Mouse (Mus musculus) cerebellum, postnatal 14 days (tissue): Measurements from ENCODE around the gene Fam19a3.
A peak's percentile ranks its signal among the peaks of the same experiment; 100 is the strongest.
"Not testable (repeated sequence)": the region's sequence is repeated elsewhere in the genome, so short reads cannot be mapped to it uniquely, and the experiment has no call there.

Experiments used
- DNase-seq, 2 experiments: peaks; one replicate each; pipeline ENCODE4 v3.0.0; 2021; ENCODE audit warnings: mixed read lengths in 2 of 2

Fam19a3 gene

DNA sequence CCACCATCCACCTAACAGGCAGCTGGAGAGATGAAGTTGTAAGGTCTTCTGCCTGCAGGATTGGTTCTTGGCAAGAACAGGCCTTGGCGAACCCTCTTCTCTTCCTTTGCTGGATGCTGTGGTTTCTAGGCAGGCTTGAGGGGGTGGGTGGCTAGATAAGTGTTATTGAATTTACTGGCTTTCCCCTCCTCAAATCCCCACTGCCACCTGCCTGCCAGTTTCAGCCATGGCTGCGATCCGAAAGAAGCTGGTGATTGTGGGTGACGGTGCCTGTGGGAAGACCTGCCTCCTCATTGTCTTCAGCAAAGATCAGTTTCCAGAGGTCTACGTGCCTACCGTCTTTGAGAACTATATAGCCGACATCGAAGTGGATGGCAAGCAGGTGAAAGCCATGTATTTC lies 10.0 kb upstream of the Fam19a3 start:
- no peak for DNase-seq

GRCm38 (mm10) chr3:104791017-104791416 lies 9.4 kb upstream of the Fam19a3 start:
- DNase-seq, result no peak

GRCm38 (mm10) chr3:104790401-104790937 lies 8.8 kb upstream of the Fam19a3 start:
- no peak for DNase-seq

DNA sequence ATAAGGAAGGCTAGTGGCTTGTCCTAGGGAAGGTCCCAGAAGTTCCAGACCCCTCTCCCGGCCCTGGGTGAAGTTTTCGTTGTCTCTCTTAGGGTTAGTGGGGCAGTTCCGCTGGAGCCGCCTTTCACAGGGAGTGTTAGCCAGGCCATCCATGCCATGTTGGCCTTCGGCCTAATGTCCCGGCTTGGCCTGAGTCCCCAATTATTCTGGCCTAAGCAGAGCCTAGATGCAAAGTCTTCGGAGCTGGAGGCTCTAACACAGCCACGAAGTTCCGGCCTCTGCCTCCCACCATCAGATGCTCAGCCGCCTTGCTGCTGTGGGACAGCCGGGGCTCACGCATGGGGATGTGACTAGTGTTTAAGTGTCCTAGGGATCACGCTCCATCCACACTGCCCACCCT lies 8.2 kb upstream of the Fam19a3 start:
- DNase-seq, result peak; percentile 35 to 42

- DNase-seq, result no peak
Observed at GRCm38 (mm10) chr3:104789312-104789605, 7.6 kb upstream of the Fam19a3 start.

DNA sequence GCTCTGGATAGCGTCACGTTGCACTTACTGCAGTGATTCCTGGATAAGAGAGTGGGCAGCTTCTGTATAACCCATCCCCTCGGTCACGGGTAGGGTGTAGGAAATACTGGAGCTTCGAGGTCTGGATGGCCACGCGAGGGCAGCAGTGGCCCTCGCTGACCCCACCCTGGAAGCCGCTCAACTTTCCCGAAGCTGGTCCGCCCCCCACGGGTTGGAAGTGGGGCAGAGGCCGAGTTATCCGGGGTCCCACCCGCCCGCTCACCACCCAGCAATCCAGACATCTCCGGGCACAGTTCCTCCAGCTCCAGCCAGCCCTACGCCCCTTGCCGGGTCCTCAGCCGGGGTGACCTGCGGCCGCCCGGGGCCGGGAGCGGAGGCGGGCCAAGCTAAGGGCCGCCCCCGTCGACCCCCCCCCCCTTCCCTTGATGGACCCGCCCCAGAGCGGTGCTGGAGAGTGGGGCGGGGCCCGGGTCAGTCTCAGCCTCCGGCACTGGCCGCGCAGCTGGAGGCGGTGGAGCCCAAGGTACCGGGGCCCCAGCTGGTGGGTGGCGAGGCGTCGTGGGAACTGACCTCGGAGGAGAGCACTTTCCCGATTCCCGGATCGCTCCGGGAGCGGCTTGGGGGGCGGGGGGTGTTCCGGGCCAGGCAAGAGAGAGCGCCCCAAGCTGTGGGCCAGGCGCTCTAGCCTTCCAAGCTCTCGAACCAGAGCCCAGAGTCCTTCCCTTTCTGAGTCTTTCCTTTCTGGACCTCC lies 7.1 kb upstream of the Fam19a3 start:
- DNase-seq, result peak; percentile 79

DNA sequence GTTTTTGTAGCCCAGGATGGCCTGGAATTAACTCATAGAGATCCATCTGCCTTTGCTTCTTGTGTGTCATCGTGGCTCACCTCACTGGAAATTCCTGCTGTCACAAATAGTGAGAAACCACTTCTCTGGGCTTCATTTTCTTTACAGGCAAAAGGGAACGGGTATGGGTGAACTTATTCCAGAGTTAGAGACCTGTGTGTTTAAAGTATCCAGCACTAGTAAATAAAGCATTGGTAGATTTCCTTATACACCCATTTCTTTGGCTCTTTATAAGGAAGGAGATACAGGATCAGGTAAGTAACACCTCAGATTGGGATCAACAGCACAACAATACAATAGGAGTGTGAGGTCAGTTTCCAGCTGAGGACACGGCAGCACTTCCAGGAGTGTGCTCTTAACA lies 6.4 kb upstream of the Fam19a3 start, which contains the start of gene Rhoc:
Rhoc (plus strand) TSS at position 301 of the 400 bp plus-strand sequence.
- no peak for DNase-seq

DNA sequence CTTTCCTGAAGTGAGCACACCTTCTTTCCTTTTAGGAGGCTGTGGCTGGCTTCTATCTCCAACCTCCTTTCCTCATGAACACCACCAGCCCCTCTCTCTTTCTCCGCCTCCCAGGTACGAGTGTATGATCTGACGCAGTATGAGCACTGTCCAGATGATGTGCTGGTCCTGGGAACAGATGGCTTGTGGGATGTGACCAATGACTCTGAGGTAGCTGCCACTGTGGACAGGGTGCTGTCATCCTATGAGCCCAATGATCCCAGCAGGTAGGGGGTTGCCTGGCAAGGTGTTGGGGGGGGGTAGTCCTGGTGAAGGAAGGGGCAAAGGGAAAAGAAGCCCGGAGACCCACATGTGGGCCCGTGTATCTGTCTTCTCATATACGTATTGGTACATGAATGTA lies 3.6 kb upstream of the Fam19a3 start:
- DNase-seq, result no peak

DNA sequence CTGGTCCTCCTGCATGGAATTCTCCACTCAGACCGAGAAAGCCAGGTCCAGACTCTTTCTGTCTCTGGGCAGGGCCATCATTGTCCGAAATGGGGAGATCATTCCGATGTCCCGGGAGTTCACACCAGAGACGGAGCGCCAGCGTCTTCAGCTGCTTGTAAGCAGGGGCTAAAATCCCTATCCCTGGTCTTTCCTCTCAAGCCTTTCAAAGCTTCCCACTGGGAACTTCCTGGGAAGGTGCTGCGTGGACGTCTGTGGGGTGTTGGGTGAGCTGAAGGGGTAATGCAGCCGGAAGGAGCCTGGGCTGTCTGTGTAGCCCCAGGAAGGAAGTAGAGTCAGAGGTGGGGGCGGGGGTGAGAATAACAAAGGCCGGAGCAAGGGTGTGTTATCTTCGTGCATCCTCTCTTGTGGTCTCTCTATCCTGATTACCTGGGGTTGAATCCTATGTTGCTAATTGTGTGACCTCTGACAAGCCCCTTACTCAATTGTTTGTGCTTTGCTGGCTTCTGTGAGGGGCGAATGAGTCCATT lies 2.4 kb upstream of the Fam19a3 start:
- no peak for DNase-seq

- peak in 1 of 2 experiments; percentile 33 for DNase-seq
Observed at GRCm38 (mm10) chr3:104782061-104782681, 531 bp upstream of the Fam19a3 start.

DNA sequence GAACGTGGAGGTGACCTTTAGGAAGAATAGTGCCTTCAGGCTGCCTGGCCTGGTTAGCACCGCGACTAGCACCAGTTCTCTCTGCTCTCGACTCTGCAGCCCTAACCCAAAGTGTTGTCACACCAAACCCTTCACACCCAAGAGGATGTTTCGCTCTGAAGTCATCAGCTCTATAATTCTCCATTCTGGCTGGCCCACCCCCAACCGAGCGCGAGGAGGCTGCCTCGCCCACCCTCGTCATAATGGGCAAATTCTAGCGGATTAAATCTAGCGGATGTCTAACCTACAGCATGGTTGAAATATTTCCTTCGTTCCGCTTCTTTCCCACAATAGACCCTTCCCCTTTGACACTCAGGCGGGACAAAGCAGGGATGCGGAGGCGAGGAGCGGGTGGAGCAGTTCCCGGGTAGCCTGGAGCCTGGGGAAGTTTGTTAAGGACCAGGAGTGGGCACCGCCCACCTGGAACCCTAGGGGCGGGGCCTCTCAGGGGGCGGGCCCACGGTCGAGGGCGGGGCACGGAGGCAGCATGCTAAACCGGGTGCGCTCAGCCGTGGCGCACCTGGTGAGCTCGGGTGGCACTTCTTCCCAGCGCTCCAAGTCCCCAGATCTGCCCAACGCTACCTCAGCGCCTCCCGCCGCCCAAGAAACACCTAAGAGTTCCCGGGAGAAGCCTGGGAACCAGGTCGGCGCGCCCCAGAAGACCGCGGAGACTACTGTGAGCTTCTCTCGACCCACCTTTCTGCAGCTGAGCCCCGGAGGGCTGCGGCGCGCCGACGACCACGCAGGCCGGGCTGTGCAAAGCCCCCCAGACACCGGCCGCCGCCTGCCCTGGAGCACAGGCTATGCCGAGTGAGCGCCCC lies 849 bp downstream of the Fam19a3 start, which contains the start of gene Ppm1j:
Ppm1j (plus strand) TSS at position 496 of the 860 bp plus-strand sequence.
- peak in 1 of 2 experiments; percentile 42 for DNase-seq

- DNase-seq, result peak; percentile 76 to 81
Observed at GRCm38 (mm10) chr3:104779949-104780348, 1.7 kb downstream of the Fam19a3 start.

- DNase-seq, result no peak
Observed at GRCm38 (mm10) chr3:104777342-104777741, 4.3 kb downstream of the Fam19a3 start.

DNA sequence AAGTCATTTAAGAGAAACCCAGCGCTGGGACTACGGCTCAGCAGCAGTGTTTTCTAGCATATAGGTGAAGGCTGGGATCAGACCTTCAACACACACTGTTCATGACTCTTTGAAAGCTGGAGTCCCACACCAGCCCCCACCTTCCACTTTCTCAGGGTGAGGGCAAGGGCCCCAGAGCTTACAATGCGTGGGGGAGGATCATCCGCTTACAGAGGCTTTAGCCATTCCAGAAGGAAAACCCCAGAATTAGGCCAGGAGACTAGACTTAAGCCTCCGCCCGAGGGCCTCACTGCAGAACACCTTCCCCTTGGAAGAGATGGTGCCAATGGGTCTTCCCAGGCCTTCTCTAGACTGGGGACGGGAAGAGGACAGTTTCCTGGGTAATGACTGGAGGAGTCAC lies 8.3 kb downstream of the Fam19a3 start:
- no peak for DNase-seq

- DNase-seq, result no peak
Observed at GRCm38 (mm10) chr3:104771460-104771859, 10.2 kb downstream of the Fam19a3 start.

GRCm38 (mm10) chr3:104770918-104771317 lies 10.7 kb downstream of the Fam19a3 start:
- no peak for DNase-seq

DNA sequence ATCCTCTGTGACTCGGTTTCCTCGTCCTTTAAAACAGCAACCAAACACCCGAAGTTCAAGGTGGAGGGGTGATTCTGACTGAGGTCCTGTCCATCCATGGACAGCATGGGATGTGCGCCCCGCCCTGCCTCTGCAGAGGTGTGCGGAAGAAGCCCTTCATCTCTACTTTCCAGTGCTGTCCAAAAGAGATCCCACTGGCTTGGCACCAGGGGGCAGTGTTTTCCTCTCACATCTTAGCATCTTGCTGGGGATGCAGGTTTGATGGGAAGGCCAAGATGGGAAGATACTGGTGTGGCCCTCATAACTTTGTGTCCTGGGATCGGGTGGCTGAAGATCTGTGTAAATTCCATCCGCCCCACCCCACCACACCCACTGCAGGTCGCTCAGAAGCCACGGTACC lies 11.6 kb downstream of the Fam19a3 start:
- DNase-seq, result peak; percentile 43 to 59

GRCm38 (mm10) chr3:104769135-104769534 lies 12.5 kb downstream of the Fam19a3 start:
- DNase-seq, result no peak

- DNase-seq, result no peak
Observed at GRCm38 (mm10) chr3:104767716-104768115, 13.9 kb downstream of the Fam19a3 start.

DNA sequence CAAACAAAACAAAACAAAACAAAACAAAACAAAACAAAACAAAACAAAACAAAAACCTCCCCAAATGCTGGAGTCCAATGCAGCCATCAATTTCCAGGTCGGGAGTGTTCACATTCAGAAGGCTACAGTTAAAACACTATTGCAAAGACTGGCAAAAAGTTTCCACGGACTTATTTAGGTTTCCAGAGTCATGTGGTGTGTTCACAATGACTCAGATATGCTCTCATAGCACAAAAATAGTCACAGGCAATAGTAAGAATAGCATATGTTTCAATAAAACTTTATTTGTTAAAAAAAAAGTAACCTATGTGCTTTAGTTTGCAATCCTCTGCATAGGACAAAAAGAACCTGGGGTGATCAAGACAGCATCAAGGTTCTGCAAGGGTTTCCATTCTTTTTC lies 14.5 kb downstream of the Fam19a3 start:
- DNase-seq, result no peak

GRCm38 (mm10) chr3:104765021-104765420 lies 16.6 kb downstream of the Fam19a3 start:
- DNase-seq, result peak in 1 of 2 experiments; percentile 34

DNA sequence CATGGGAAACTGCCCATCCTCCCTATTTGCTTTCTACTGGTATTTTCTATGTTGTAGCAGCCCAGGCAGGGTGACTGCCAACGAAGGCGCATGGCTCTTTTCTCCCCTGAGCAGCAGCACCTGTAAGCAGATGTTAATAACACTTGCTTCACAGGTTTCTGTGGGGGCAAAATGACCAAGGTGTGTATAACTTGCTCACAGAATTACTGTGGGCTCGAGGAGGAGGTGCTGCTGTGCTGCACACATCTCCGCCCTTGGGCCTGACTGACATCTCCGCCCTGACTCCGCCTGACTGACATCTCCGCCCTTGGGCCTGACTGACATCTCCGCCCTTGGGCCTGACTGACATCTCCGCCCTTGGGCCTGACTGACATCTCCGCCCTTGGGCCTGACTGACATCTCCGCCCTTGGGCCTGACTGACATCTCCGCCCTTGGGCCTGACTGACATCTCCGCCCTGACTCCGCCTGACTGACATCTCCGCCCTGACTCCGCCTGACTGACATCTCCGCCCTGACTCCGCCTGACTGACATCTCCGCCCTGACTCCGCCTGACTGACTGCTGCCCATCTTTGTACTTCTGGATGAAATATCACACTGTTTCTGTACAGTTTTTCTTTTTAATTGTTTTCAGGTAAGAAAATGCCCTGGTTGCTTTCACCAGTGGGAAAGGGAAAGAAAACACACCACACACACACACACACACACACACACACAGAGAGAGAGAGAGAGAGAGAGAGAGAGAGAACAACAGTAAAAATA lies 19.4 kb downstream of the Fam19a3 start:
- DNase-seq, result not testable (repeated sequence)
